Mouse (Mus musculus) forebrain, embryonic 11.5 days (tissue): ENCODE data around the gene Zbtb39. TPM values are rescaled to one million over a fixed set of nuclear protein-coding genes. Genes with fewer than 3 reads are reported as not detected.
"Not testable (repeated sequence)": the region's sequence is repeated elsewhere in the genome, so short reads cannot be mapped to it uniquely, and the experiment has no call there.

ENCODE experiments used
- ATAC-seq: fragments of 200-750 bp; cut with Nextera tagmentation; replicated peaks from 2 replicates; pipeline ENCODE4 v1.8.0; 2017; ENCODE audit warnings: moderate TSS enrichment; ENCODE audit not compliant: low FRiP score
- DNase-seq: peaks from one replicate; pipeline ENCODE4 v3.0.0-alpha.2; 2017; ENCODE audit warnings: low spot score
- H3K27ac ChIP-seq: fragments of 300-500 bp; sonication (generic); 2 replicates; pipeline ENCODE4 v1.5.1; 2014; ENCODE audit warnings: low read depth, low read length
- H3K27me3 ChIP-seq: fragments of 300-500 bp; sonication (generic); 2 replicates; pipeline ENCODE4 v1.6.1; 2014; ENCODE audit warnings: mild to moderate bottlenecking, low read length, mixed read lengths; ENCODE audit not compliant: control insufficient read depth, insufficient read depth
- H3K36me3 ChIP-seq: fragments of 300-500 bp; sonication (generic); 2 replicates; pipeline ENCODE4 v1.6.1; 2014; ENCODE audit warnings: mild to moderate bottlenecking, low read length, moderate library complexity, mixed read lengths; ENCODE audit not compliant: control insufficient read depth, insufficient read depth
- H3K4me1 ChIP-seq: fragments of 300-500 bp; sonication (generic); replicated peaks from 2 replicates; pipeline ENCODE4 v1.6.1; 2014; ENCODE audit warnings: low read length, mixed read lengths; ENCODE audit not compliant: control insufficient read depth, insufficient read depth
- H3K4me2 ChIP-seq: fragments of 300-500 bp; sonication (generic); 2 replicates; pipeline ENCODE4 v1.6.1; 2014; ENCODE audit warnings: low read depth, mild to moderate bottlenecking, low read length, moderate library complexity, mixed read lengths; ENCODE audit not compliant: severe bottlenecking
- H3K4me3 ChIP-seq: fragments of 300-500 bp; sonication (generic); 2 replicates; pipeline ENCODE4 v1.5.1; 2014; ENCODE audit warnings: low read depth, low read length
- H3K9ac ChIP-seq: fragments of 300-500 bp; sonication (generic); 2 replicates; pipeline ENCODE4 v1.6.1; 2014; ENCODE audit warnings: low read length
- H3K9me3 ChIP-seq: fragments of 300-500 bp; sonication (generic); 2 replicates; pipeline ENCODE4 v1.6.1; 2016; ENCODE audit warnings: low read length, mixed read lengths; ENCODE audit not compliant: control insufficient read depth
- WGBS: fragments of 180-500 bp; shearing (Covaris S2); extraction: QIAGEN DNeasy Blood & Tissue Kit; methylation state at CpG from one replicate; pipeline ENCODE4 v1.1.7; 2014; 5-methylcytosine and 5-hydroxymethylcytosine counted together
- polyA plus RNA-seq: library from polyadenylated mRNA; unstranded; fragments of >200 nt; fragmentation: Nextera tagmentation; extraction: Ambion mirVana; gene quantifications from 2 replicates; pipeline ENCODE4 v1.2.1, GENCODE M21; 2014

Zbtb39 gene
- polyA plus RNA-seq, 1 experiment from 2014 or later: 7.6 TPM

- Histone ChIP-seq H3K9ac (no peak overlapping the region), H3K4me1 (no peaks in the 10 kb centered on the region), H3K27ac (no peak overlapping the region), H3K4me3 (no peak overlapping the region), H3K36me3 (no peaks in the 10 kb centered on the region), H3K9me3 (no peaks in the 10 kb centered on the region), H3K27me3 (no peaks in the 10 kb centered on the region), H3K4me2 (no peak overlapping the region)
- no peak for ATAC-seq
- WGBS: 82% methylated on average over 3 of the region's 3 CpGs
- no peak for DNase-seq
Measured at GRCm38 (mm10) chr10:127755246-127755645, 15.9 kb downstream of the Zbtb39 start.

DNA sequence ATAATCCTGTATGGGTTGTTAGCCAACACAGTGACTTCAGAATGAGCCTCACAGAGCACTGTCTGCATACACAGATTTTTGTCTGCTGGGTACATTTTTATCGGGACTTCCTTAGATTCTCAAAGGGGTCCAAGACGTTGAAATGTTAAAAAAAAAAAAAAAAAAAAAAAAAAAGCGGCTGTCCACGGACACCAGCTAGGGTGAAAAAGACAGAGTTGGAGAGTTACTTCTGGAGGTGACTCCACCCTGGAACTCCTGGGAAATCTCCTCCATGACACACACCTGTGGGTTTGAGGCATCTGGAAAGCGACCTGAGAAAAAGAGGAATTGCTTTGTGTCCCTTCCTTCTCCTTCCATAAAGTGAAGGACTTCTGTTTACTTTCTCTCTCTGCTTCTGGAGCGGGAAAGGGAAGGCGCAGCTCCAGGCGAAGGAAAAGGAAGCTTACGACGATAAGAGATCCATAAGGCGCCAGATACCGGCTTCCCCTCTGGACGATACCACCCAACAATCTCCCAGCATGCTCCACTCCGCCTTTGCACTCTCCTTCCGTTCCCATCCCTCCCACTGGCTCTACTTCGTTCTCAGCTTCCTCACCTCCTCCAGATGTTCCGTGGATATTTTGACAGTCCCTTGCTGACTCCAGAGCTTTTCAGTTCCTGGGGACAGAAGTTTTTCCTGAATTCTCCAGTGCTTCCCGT is 16.6 kb downstream of the Zbtb39 start:
- Histone ChIP-seq H3K9me3 (no peaks in the 10 kb centered on the region), H3K9ac (no peak overlapping the region), H3K4me2 (no peak overlapping the region), H3K27me3 (no peaks in the 10 kb centered on the region), H3K4me1 (no peaks in the 10 kb centered on the region), H3K27ac (no peak overlapping the region), H3K36me3 (no peaks in the 10 kb centered on the region), H3K4me3 (no peak overlapping the region)
- ATAC-seq (no peak), DNase-seq (no peak)
- whole genome bisulfite sequencing: 46% methylated on average over 17 of the region's 18 CpGs

DNA sequence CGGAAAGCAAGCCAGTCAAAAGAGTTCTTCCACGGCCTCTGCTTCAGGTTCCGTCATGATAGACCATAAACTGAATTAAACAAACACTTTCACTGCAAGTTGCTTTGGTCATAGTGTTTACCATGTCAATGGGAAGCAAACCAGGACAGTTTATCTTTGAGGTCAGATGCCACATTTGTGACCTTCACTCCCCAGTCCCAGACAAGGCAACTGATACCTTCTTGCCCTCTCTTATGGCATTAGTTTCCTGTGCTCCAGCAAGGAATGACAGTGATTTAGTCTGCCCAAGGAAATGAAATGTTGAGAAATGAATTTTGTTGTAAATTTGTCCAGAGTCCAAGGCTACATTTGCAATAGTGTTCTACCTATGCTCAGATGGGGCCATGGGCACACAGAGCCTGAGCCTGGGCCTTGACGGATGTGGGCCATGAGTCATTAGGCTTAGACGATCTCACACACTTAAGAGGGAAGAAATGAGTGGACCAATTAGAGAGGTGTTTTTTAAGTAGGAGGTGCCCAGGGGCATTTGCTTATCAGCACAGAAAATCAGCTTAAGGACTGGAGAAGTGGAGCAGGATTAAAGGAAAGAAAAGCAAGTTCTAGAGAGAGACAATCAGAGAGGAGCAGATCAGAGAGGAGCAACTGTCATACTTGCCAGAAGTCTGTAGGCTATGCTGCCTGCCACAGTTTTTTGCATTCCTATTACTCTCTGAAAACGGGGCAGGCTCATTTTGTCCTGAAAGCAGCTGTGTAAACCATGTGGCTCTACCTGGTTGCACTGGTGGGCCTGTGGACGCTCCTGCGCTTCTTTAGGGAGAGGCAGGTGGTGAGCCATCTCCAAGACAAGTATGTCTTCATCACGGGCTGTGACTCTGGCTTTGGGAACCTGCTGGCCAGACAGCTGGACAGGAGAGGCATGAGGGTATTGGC is 20.1 kb downstream of the Zbtb39 start, which contains the start of the genes Rdh1 and Rdh16f1:
Gene Rdh1, plus strand, starts transcription at position 541 of the 930 bp plus-strand sequence.
Gene Rdh16f1, plus strand, starts transcription at position 607 of the 930 bp plus-strand sequence.
- Histone ChIP-seq H3K4me2 (no peak within 1 kb of the TSS), H3K36me3 (no peaks in the 10 kb centered on the region), H3K9ac (no peak within 1 kb of the TSS), H3K27me3 (no peaks in the 10 kb centered on the region), H3K27ac (no peak within 1 kb of the TSS), H3K9me3 (no peaks in the 10 kb centered on the region), H3K4me3 (no peak within 1 kb of the TSS), H3K4me1 (no peaks in the 10 kb centered on the region)
- DNase-seq (no peak), ATAC-seq (no peak)
- 71% methylated on average over 8 of the region's 9 CpGs for WGBS

- not testable (repeated sequence) for H3K27me3 ChIP-seq, H3K27ac ChIP-seq, H3K36me3 ChIP-seq, H3K4me1 ChIP-seq, H3K9me3 ChIP-seq, H3K4me2 ChIP-seq, H3K4me3 ChIP-seq, ATAC-seq, H3K9ac ChIP-seq
- DNase-seq: peak; percentile 38
- WGBS: 89% methylated on average over 10 of the region's 10 CpGs
Measured at GRCm38 (mm10) chr10:127762926-127763325, 23.6 kb downstream of the Zbtb39 start.

GRCm38 (mm10) chr10:127763914-127764680 is 24.8 kb downstream of the Zbtb39 start:
- H3K27ac ChIP-seq: no peak overlapping the region
- no peaks in the 10 kb centered on the region for H3K9me3 ChIP-seq
- H3K9ac ChIP-seq: no peak overlapping the region
- H3K4me3 ChIP-seq: no peak overlapping the region
- no peaks in the 10 kb centered on the region for H3K27me3 ChIP-seq
- H3K36me3 ChIP-seq: no peaks in the 10 kb centered on the region
- DNase-seq (peak; percentile 19), ATAC-seq (no peak)
- WGBS: 72% methylated on average over 12 of the region's 12 CpGs
- H3K4me2 ChIP-seq: no peak overlapping the region
- no peaks in the 10 kb centered on the region for H3K4me1 ChIP-seq

GRCm38 (mm10) chr10:127766564-127766963 is 27.2 kb downstream of the Zbtb39 start:
- ATAC-seq (no peak), DNase-seq (no peak)
- Histone ChIP-seq H3K4me2 (no peak overlapping the region), H3K27me3 (no peaks in the 10 kb centered on the region), H3K27ac (no peak overlapping the region), H3K9ac (no peak overlapping the region), H3K36me3 (no peaks in the 10 kb centered on the region), H3K9me3 (no peaks in the 10 kb centered on the region), H3K4me1 (no peaks in the 10 kb centered on the region), H3K4me3 (no peak overlapping the region)
- WGBS: 85% methylated on average over 1 of the region's 1 CpGs

GRCm38 (mm10) chr10:127776011-127776410 is 36.7 kb downstream of the Zbtb39 start, which contains the start of gene Rdh9:
Gene Rdh9, plus strand, starts transcription at chr10:127776386.
- Histone ChIP-seq H3K4me2 (no peak within 1 kb of the TSS), H3K36me3 (no peaks in the 10 kb centered on the region), H3K27me3 (no peaks in the 10 kb centered on the region), H3K4me1 (no peaks in the 10 kb centered on the region), H3K9me3 (no peaks in the 10 kb centered on the region), H3K27ac (no peak within 1 kb of the TSS), H3K4me3 (no peak within 1 kb of the TSS), H3K9ac (no peak within 1 kb of the TSS)
- ATAC-seq: no peak
- DNase-seq: no peak
- WGBS: 89% methylated on average over 2 of the region's 2 CpGs

- H3K4me3 ChIP-seq, DNase-seq, H3K4me1 ChIP-seq, H3K4me2 ChIP-seq, H3K27ac ChIP-seq, ATAC-seq, H3K9me3 ChIP-seq, H3K27me3 ChIP-seq, H3K9ac ChIP-seq, H3K36me3 ChIP-seq: not testable (repeated sequence)
- WGBS: 96% methylated on average over 17 of the region's 17 CpGs
Measured at GRCm38 (mm10) chr10:127782321-127782720, 43.0 kb downstream of the Zbtb39 start.
